Mouse (Mus musculus) spleen, postnatal 36 days (tissue): ENCODE measurements around the gene Prl8a2.

Source experiments
- DNase-seq, 2 experiments: peaks; one replicate each; pipeline ENCODE4 v3.0.0; 2022; ENCODE audit warnings: low spot score in 2 of 2, mixed read lengths in 1 of 2

Prl8a2 gene

DNA sequence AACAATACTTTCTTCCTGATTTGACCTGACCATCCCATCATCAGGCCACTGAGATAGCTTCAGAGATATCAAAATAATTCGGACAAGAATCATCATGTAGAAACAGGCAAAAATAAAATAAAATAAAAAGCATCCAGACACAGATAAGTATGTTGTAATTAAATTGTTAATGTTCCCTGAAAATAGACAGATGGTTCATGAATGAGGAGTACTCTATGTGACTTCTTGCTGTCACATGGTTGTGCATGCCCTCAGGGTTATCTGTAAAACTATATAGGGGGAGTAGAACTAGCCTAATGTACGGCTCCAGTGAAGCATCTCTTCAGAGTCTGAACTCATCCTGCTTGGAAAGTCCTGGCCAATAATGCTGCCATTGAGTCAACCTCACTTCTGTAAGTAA, at the start of gene Prl8a2:
Gene Prl8a2, plus strand, starts transcription at position 301 of the 400 bp plus-strand sequence.
- DNase-seq: no peak

DNA sequence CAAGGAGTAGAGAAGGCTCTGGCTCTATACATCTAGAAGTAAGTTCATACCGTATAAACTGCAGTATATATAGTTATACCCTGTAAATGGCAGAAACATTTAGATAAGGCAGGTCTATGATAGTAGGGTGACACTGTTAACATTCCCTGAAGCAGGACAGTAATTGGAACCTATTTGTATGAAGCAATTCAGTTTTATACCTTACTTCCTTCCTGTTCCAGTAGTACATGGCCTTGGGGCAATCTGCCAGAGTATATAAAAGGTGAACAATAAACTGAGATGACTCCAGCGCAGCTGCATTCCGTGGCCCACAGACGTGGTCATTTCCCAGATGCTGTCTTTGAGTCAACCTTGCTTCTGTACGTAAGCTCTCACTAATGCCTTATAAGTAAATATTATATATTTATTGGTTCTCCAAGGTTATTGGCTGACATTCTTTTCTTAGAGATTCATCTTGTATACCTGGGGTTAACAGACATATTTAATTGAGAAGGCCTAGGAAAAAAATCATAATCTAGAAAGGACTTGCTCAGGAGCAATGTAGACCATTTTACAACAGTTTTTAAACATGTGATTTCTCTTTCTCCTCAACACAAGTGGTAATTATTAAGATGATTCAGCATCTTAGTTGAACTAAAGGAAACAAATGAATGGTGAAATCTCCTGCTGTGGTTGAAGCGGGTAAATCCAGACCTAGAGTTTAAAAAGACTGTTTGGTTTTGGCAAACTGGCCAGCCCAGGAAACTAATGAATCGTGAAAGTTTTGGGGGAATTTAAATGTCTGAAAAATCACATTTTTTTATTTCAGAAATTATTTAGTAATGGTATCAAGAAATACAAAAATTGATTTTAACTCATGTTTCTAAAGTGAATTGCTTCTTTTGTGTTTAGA, 32.9 kb upstream of the Prl8a2 start, which contains the start of gene Prl6a1:
Gene Prl6a1, plus strand, starts transcription at position 294 of the 892 bp plus-strand sequence.
- DNase-seq: no peak

GRCm38 (mm10) chr13:27334989-27335388, 10.5 kb upstream of the Prl8a2 start:
- DNase-seq: no peak

DNA sequence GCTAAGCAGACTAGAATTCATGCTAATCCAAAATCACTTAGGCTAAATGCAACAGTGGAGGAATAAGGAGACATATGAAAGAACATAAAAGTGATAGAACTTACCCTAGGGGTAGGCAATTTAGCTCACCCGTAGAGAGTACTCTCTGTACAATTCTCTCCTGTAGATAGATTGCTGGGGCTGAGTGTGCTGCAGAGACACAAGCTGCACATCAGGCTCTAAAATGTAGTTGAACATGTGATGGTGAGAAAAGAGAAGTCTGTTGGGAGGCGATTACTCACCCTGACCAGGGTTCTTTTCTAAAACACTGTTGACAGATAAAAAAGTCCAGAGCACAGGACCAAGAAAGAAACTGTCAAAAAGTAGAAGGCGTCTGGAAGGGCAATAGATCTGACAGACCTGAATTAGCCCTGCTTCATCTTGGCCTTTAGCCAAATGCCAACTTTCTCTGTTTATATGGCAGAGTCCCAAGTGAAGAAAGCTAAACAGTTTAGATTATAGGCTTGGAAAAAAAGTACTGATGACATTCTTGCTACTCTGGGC, 2.7 kb upstream of the Prl8a2 start:
- no peak for DNase-seq

DNA sequence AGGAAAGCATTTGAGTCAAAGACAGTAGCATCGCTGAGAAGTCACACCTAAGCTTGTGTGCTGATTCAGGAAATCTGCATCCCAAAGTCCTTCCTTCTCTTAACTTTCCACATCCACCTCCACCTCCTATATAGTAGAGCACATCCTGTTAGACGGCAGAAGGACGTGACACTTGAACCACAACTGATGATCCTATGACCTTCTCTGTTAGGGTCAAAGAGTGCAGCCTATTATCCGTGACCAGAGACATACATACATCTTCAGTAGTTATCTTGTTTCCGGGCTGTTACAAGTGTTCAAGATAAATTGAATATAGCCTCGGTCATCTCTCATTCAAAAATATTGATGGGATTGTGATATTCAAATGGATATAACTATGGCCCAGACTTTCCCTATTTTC, 45.3 kb downstream of the Prl8a2 start, which contains the start of gene Prl2b1:
Gene Prl2b1, minus strand, starts transcription at position 101 of the 400 bp plus-strand sequence.
- DNase-seq: no peak

DNA sequence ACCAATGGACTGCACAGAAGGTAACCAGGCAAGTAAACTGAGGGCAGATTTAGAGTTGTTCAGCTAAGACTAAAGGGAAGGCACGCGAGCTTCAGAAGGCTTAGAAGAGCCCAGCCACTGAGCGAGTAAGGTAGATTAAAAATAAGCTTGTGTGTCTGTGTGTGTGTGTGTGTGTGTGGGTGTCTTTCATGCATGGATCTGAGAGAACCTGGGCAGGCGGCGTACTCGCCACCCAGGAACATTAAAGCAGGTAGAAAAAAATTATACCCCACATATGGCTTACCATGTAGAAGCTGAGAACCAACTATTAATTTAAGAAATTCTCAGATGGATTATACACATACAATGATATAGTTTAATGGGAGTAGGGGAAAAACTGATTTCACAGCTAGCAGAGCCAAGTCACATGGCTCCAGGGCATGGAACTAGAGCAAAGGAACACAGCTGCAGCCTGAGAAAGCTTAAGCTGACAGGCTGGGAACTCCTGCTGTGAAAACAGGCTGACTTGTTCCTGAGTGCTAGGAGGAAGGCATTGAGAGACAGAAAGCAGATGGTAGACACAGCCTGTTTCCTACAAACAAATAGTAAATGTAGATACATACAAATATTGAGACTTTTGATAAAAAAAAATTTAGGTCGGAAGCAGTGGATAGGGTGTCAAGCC, 53.7 kb downstream of the Prl8a2 start:
- DNase-seq: no peak
